Mouse (Mus musculus) heart, adult 2 months (tissue): ENCODE measurements around the gene 2310003L06Rik.

Experiments used
- EP300 ChIP-seq: fragments of 200-500 bp; IDR thresholded peaks from 2 replicates; pipeline ENCODE4 v1.6.1; 2011; ENCODE audit warnings: low read depth, low read length, control low read depth; ENCODE audit not compliant: insufficient read depth
- POLR2A ChIP-seq: fragments of 200-500 bp; IDR thresholded peaks from 2 replicates; pipeline ENCODE4 v1.6.1; 2011; ENCODE audit warnings: mild to moderate bottlenecking, low read depth, low read length, control low read depth; ENCODE audit not compliant: insufficient read depth

DNA sequence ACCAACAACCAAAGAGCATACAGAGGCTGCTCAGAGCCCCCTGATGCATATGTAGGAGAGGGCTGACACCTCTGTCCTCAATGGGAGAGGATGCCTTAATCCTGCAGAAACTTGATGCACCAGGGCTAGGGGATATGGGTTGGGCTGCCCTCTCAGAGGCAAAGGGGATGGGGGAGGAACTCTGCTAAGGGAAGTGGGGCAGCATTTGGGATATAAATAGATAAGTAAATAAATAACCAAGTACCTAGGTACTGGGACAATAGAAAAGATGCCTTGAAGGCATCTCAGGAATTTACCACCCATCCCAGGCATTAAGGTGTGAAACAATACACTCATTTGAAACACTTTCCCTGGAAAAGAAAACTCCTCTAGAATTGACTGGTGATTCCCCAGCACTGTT lies 17.4 kb upstream of the 2310003L06Rik start:
- TF ChIP-seq EP300, result no peak
- no peak for TF ChIP-seq POLR2A
